Mouse (Mus musculus) E14TG2a.4 (cell line): ENCODE measurements around the gene Frrs1l.

Experiments used
- CTCF ChIP-seq: conservative IDR thresholded peaks from 2 replicates; pipeline ENCODE4 v1.5.1; 2014; ENCODE audit warnings: low read length
- POU5F1 ChIP-seq: IDR thresholded peaks from 2 replicates; pipeline ENCODE4 v1.6.1; 2014; ENCODE audit warnings: low read length, borderline replicate concordance

DNA sequence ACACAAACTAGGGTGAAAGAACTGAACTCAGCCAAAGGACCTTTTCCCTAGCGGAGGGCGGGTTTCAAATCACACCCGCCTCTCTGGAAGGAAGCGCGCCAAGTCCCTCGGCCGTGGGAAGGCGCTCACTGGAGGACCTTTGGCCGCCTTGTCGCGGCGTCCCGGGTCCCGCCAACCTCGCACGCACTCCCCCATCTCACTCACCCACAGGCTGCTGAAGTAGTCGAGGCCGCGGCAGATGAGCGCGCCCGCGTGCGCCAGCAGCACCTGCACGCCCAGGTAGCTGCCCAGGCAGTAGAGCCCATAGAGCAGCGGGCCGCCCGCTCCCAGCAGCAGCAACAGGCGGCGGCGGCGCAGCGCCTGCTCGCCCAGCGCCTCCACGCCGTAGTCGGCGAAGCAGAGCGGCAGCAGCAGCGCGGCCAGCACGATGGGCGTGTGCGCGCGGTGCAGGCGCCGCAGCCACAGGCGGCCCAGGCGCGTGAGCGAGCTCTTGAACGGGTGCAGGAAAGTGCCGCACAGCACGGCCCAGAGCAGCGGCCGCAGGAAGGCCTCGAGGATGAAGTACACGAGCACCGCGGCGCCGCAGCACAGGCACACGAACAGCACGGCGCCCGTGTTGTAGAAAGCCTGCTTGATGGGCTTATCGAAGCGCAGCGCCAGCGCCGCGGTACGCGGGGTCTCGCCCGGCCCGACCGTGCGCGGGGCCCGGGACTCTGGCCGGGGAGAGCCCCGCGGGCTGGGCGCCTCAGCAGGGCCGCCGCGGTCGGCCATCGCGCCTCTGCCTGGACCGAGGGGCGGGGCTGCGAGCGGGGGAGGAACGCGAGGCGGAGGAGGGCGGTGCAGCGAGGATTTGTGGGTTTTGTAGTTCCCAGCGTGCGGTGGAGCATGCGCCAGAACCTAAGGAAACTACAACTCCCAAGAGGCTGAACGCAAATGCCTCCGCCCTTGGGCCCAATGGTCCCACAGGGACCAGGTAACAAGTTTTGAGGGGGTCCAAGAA is 43.2 kb downstream of the Frrs1l start, which contains the start of gene Tmem245:
- no peak for TF ChIP-seq CTCF
- no peak for TF ChIP-seq POU5F1
